Mouse (Mus musculus): ENCODE data around the gene Nono.

GRCm38 (mm10) chrX:101419725-101420699 is 9.1 kb upstream of the Nono start:
- TF ChIP-seq CTCF (IDR thresholded peaks at IDR 0.05; ENCODE audit: low read depth) (no peak), EP300 (IDR thresholded peaks at IDR 0.05; ENCODE audit: low read depth) (peak; percentile 32; the same call in 1 of the 2 replicates)
